Comparison of ENCODE assay signal across 11 mouse cellular contexts in the genomic region with DNA sequence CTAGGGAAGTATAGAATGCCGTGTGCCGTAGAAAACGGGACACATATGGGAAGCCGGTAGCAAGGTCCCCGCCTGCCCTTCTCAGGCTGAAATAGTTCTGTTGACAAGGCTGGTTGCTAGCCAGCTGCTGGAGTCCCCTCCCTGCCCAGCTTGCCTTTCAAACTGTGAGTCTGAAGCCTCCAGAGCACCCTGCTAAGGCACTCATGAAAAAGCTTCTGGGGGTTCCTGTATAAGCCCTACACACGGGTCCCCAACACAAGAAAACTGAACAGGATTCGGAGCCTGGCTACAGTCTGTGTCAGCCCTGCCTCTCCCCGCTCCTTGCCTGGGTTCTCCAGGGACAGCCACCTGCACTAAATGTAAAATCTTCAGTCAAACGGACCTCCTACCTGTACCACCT. TPM values are rescaled to one million over a fixed set of nuclear protein-coding genes. Genes with fewer than 3 reads are reported as not detected.
DNase-seq lines count a peak whose midpoint lies in the region; ATAC-seq and TF ChIP-seq lines count a peak whose summit lies in the region.
"Had no signal": no experiment of that assay in that cellular context is flagged by ENCODE, and none has a peak within 500 bp of the region (broad histone marks: within the 10 kb centered on the region; RNA-seq: fewer than 3 reads in every experiment).

No protein-coding gene starts in this region.

- intact Hi-C loops in heart, postnatal 10 days (cut with DNase I) = no loop called here
- intact Hi-C loops in heart, adult 2 months (cut with DNase I) = no loop called here

- WGBS in heart, adult 2 months = 54% methylated on average over 9 of the region's 9 CpGs
- 47% methylated on average over 9 of the region's 9 CpGs for WGBS in hindbrain, embryonic 15.5 days

- H3K4me3 ChIP-seq in heart, adult 2 months = no peak overlapping the region
- H3K4me3 ChIP-seq in CH12.LX (replicated peaks in 1 of 3; ENCODE audit: low read depth in 2 of 3, low read length in 2 of 3, poor library complexity in 1 of 3) = no peak overlapping the region
- H3K4me3 ChIP-seq in hindbrain, embryonic 15.5 days = peak overlapping the region; percentile 53
- H3K4me3 ChIP-seq: liver, embryonic 15.5 days had no signal

- peak; percentile 32 to 35 for DNase-seq in heart, postnatal 10 days
- DNase-seq in heart, adult 2 months = no peak
- no peak for DNase-seq in CH12.LX (ENCODE audit: extremely low read depth)
- DNase-seq in brain, embryonic 14.5 days (ENCODE audit: low read depth) = peak; percentile 24
- no peak for DNase-seq in adipocyte (ENCODE audit: low spot score)
- no peak for DNase-seq in adrenal gland, adult 2 months
- DNase-seq: adrenal gland, postnatal 14 days; gastrocnemius, postnatal 25 days had no signal

- in situ Hi-C loops in CH12.LX (cut with MboI; ENCODE audit: low pct_ligation_motif_present, low pct_unique_long_range_greater_than_20kb, low sequenced_read_pairs) = no loop called here

- peak overlapping the region; percentile 71 for H3K4me2 ChIP-seq in CH12.LX (ENCODE audit: insufficient read depth, low read depth, poor library complexity, severe bottlenecking)
- H3K4me2 ChIP-seq in hindbrain, embryonic 15.5 days = peak overlapping the region; percentile 70
- H3K4me2 ChIP-seq: embryonic facial prominence, embryonic 12.5 days; liver, embryonic 15.5 days had no signal

- no peak for TF ChIP-seq EP300 in heart, adult 2 months (IDR thresholded peaks at IDR 0.05; ENCODE audit: insufficient read depth, low read depth, low read length)
- no peak for TF ChIP-seq EP300 in CH12.LX (IDR thresholded peaks at IDR 0.05; ENCODE audit: low read length)

- H3K4me1 ChIP-seq in heart, adult 2 months (ENCODE audit: control insufficient read depth, insufficient read depth, low read length) = no peaks in the 10 kb centered on the region
- peaks cover 24 to 72% of the 10 kb centered on the region in 2 experiments for H3K4me1 ChIP-seq in CH12.LX (ENCODE audit: control insufficient read depth in 1 of 2, insufficient read depth in 2 of 2)
- peaks cover 11% of the 10 kb centered on the region for H3K4me1 ChIP-seq in hindbrain, embryonic 15.5 days (replicated peaks)

- no peak for TF ChIP-seq POLR2A in heart, adult 2 months (IDR thresholded peaks at IDR 0.05; ENCODE audit: insufficient read depth, low read depth, low read length)
- no peak for TF ChIP-seq POLR2A in CH12.LX (IDR thresholded peaks at IDR 0.05; ENCODE audit: low read depth, low read length)
- no peak for TF ChIP-seq POLR2A in brain, embryonic 14.5 days (IDR thresholded peaks at IDR 0.05; ENCODE audit: borderline replicate concordance, extremely low read depth, insufficient read depth, insufficient read length, poor library complexity, severe bottlenecking)

- no peaks in the 10 kb centered on the region for H3K79me2 ChIP-seq in heart, adult 2 months (replicated peaks; ENCODE audit: control insufficient read depth, insufficient read depth, low read length)
- no peaks in the 10 kb centered on the region for H3K79me2 ChIP-seq in CH12.LX (replicated peaks; ENCODE audit: control insufficient read depth, extremely low read depth, insufficient read depth, poor library complexity, severe bottlenecking)

- no peak for TF ChIP-seq RAD21 in CH12.LX (IDR thresholded peaks at IDR 0.05; ENCODE audit: low read depth, low read length)

- H3K9ac ChIP-seq in heart, adult 2 months (ENCODE audit: low read depth, low read length) = no peak overlapping the region
- H3K9ac ChIP-seq in CH12.LX (ENCODE audit: insufficient read depth, low read depth) = peak overlapping the region; percentile 69
- H3K9ac ChIP-seq in hindbrain, embryonic 15.5 days = peak overlapping the region; percentile 34; the same call in 1 of the 2 replicates
- H3K9ac ChIP-seq: embryonic facial prominence, embryonic 12.5 days; liver, embryonic 15.5 days had no signal

- TF ChIP-seq CTCF in heart, adult 2 months (IDR thresholded peaks at IDR 0.05) = no peak
- no peak for TF ChIP-seq CTCF in CH12.LX (conservative IDR thresholded peaks at IDR 0.05 in 1 of 2, IDR thresholded peaks at IDR 0.05 in 1 of 2; ENCODE audit: low read depth in 2 of 2, low read length in 2 of 2)
- no peak for TF ChIP-seq CTCF in brain, embryonic 14.5 days (IDR thresholded peaks at IDR 0.05; ENCODE audit: borderline replicate concordance, extremely low read depth, insufficient read depth, insufficient read length)

- dilution Hi-C loops in CH12.LX (cut with MboI; ENCODE audit: extremely low pct_ligation_motif_present, extremely low pct_unique_long_range_greater_than_20kb, low sequenced_read_pairs) = no loop called here

- no peak overlapping the region for H3K27ac ChIP-seq in heart, adult 2 months
- peak overlapping the region; percentile 86; the same call in 1 of the 2 replicates for H3K27ac ChIP-seq in CH12.LX (ENCODE audit: insufficient read depth, low read depth)
- H3K27ac ChIP-seq in hindbrain, embryonic 15.5 days (replicated peaks) = peak overlapping the region; percentile 3; the same call in 1 of the 2 replicates
- H3K27ac ChIP-seq: embryonic facial prominence, embryonic 12.5 days; liver, embryonic 15.5 days had no signal

- H3K27me3 ChIP-seq in heart, adult 2 months (ENCODE audit: control insufficient read depth, insufficient read depth, low read length) = peaks cover 4% of the 10 kb centered on the region; the same call in 1 of the 2 replicates
- no peaks in the 10 kb centered on the region for H3K27me3 ChIP-seq in CH12.LX (replicated peaks)
- H3K27me3 ChIP-seq in hindbrain, embryonic 15.5 days = no peaks in the 10 kb centered on the region

- peaks cover 11% of the 10 kb centered on the region for H3K9me3 ChIP-seq in CH12.LX (replicated peaks; ENCODE audit: low read length)
- H3K9me3 ChIP-seq in hindbrain, embryonic 15.5 days = no peaks in the 10 kb centered on the region
- H3K9me3 ChIP-seq: liver, embryonic 15.5 days had no signal

- ATAC-seq in hindbrain, embryonic 15.5 days (ENCODE audit: low FRiP score, low read depth) = no peak

- H3K36me3 ChIP-seq in heart, adult 2 months (ENCODE audit: control insufficient read depth, insufficient read depth, low read length) = no peaks in the 10 kb centered on the region
- peaks cover 19 to 28% of the 10 kb centered on the region in 2 experiments for H3K36me3 ChIP-seq in CH12.LX (replicated peaks in 1 of 2; ENCODE audit: control insufficient read depth in 1 of 2, insufficient read depth in 1 of 2, low read length in 1 of 2)
- no peaks in the 10 kb centered on the region for H3K36me3 ChIP-seq in hindbrain, embryonic 15.5 days
- H3K36me3 ChIP-seq: embryonic facial prominence, embryonic 12.5 days; liver, embryonic 15.5 days had no signal

TF ChIP-seq in CH12.LX, 34 proteins besides CTCF, POLR2A, EP300 and RAD21:
- TF ChIP-seq USF2 (conservative IDR thresholded peaks at IDR 0.05; ENCODE audit: low read depth, low read length) (no peak), POLR2AphosphoS2 (IDR thresholded peaks at IDR 0.05; ENCODE audit: low read depth, low read length) (no peak), ZMIZ1 (IDR thresholded peaks at IDR 0.05; ENCODE audit: low read depth, low read length) (no peak)

RNA-seq across cellular contexts. Expression of gene Diras2, which starts 2.3 kb away (rescaled TPM):
- total RNA-seq in heart, postnatal 10 days (2021) = 1 to 10 TPM in 1 of 2 experiments, under 1 TPM in 1; 0.79 to 1.4 TPM
- under 1 TPM; 0.18 to 0.32 TPM for total RNA-seq in heart, adult 2 months (2021)
- polyA plus RNA-seq in heart, adult 2 months (2012; rRNA removed) = 0.61 and 0.78 TPM in 2 replicates
- total RNA-seq in CH12.LX (2012; rRNA removed) (6.5 and 8.5 TPM in 2 replicates), CH12.LX (2014; rRNA removed) (2.8 and 3.0 TPM in 2 replicates)
- polyA plus RNA-seq in CH12.LX (2012; ENCODE audit: insufficient read length, low read depth) = 3.6 and 3.9 TPM in 2 replicates
- polyA plus RNA-seq in brain, embryonic 14.5 days (2012; rRNA removed) = 11.0 and 18.1 TPM in 2 replicates
- polyA plus RNA-seq in hindbrain, embryonic 15.5 days (2015; fragmentation: Nextera tagmentation; extraction: Ambion mirVana) = 5.0 and 5.1 TPM in 2 replicates
- 1 to 10 TPM; 3.7 to 5.8 TPM for total RNA-seq in adrenal gland, adult 2 months (2021)
- polyA plus RNA-seq in adrenal gland, adult 2 months (2012; rRNA removed) = 2.3 and 3.5 TPM in 2 replicates

RNA-seq across cellular contexts. Expression of gene Syk, which starts 54.2 kb away (rescaled TPM):
- total RNA-seq in heart, postnatal 10 days (2021) = 10 to 100 TPM; 17.6 to 22.0 TPM
- total RNA-seq in heart, adult 2 months (2021) = 10 to 100 TPM; 16.0 to 17.6 TPM
- 14.0 and 19.7 TPM in 2 replicates for polyA plus RNA-seq in heart, adult 2 months (2012; rRNA removed)
- 151 and 163 TPM in 2 replicates for total RNA-seq in CH12.LX (2012; rRNA removed)
- total RNA-seq in CH12.LX (2014; rRNA removed) = 108 and 117 TPM in 2 replicates
- 171 and 185 TPM in 2 replicates for polyA plus RNA-seq in CH12.LX (2012; ENCODE audit: insufficient read length, low read depth)
- 1.3 and 2.6 TPM in 2 replicates for polyA plus RNA-seq in brain, embryonic 14.5 days (2012; rRNA removed)
- polyA plus RNA-seq in hindbrain, embryonic 15.5 days (2015; fragmentation: Nextera tagmentation; extraction: Ambion mirVana) = 1.2 and 1.4 TPM in 2 replicates
- 1 to 10 TPM; 5.1 to 5.8 TPM for total RNA-seq in adrenal gland, adult 2 months (2021)
- 1.6 and 1.8 TPM in 2 replicates for polyA plus RNA-seq in adrenal gland, adult 2 months (2012; rRNA removed)

Comparison
In these comparisons a context has a peak if more than half of its experiments do, and no peak if none do; other contexts are left out.
1. DNase-seq: peak in heart, postnatal 10 days (2 of 2) and brain, embryonic 14.5 days (single experiment); none in heart, adult 2 months (0 of 2), CH12.LX (single experiment), adipocyte (single experiment) and adrenal gland, adult 2 months (single experiment).